Mouse (Mus musculus) leukemia stem cell, adult 10-12 weeks (primary cell): Measurements from ENCODE around the gene Rgs21. TPM values are rescaled to one million over a fixed set of nuclear protein-coding genes. Genes with fewer than 3 reads are reported as not detected.

Experiments
- polyA plus RNA-seq: library from polyadenylated mRNA; stranded (reverse); fragments of >175 nt; gene quantifications from 2 replicates; pipeline ENCODE4 v1.2.3, GENCODE M21; 2012; ENCODE audit warnings: low replicate concordance

Rgs21 gene
- polyA plus RNA-seq: not detected in 2 replicates

GRCm38 (mm10) chr1:144567567-144567966 lies at the start of gene Rgs21:
Rgs21 (minus strand) TSS chr1:144567667.

Other genes starting within 250 kb of the Rgs21 start
- gene Rgs18, start 207.8 kb upstream of the Rgs21 start, polyA plus RNA-seq: 0.22 TPM in 1 of 2 replicates, not detected in the other